Mouse (Mus musculus): Measurements from ENCODE around the gene Zan.

Gene Zan

GRCm38 (mm10) chr5:137332857-137333511 lies 143.9 kb downstream of the Zan start:
- DNase-seq (ENCODE audit: low spot score in 2 of 2) = no peak

- DNase-seq (ENCODE audit: low spot score in 2 of 2) = no peak
These were observed 146.0 kb downstream of the Zan start for GRCm38 (mm10) chr5:137330910-137331309.

Data from right cerebral cortex, postnatal 36 days (tissue).